Mouse (Mus musculus): ENCODE data around the gene Suclg2. TPM values are rescaled to one million over a fixed set of nuclear protein-coding genes. Genes with fewer than 3 reads are reported as not detected.

The Suclg2 gene
- polyA plus RNA-seq, 1 experiment from 2014 or later: 67.6 TPM

DNA sequence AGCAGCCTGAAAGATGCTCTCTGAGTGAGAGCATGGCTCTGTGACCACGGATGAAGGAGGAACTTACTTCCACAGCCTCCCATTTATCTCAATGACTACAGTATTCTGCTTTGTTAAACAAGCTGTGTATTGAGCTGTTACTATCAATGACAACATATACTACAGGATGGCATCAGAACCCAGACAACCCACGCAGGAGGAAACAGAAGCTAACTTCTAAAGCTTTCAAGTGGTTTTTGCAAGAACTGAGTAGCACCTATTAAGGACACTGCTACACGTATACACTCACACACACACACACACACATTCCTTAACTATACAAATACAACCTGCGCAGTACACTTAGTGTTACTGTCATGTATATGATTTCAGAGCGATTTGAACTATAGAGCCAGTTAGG, 202.9 kb downstream of the Suclg2 start:
- Histone ChIP-seq H3K4me1 (replicated peaks; ENCODE audit: control insufficient read depth, insufficient read depth) (no peaks in the 10 kb centered on the region), H3K36me3 (ENCODE audit: control insufficient read depth, insufficient read depth, low read length) (no peaks in the 10 kb centered on the region), H3K4me2 (replicated peaks; ENCODE audit: low read depth) (no peak overlapping the region), H3K9ac (ENCODE audit: low read length) (no peak overlapping the region), H3K4me3 (ENCODE audit: low read depth, low read length) (no peak overlapping the region), H3K27ac (replicated peaks) (no peak overlapping the region), H3K9me3 (ENCODE audit: control insufficient read depth, low read length) (no peaks in the 10 kb centered on the region), H3K27me3 (ENCODE audit: control insufficient read depth, insufficient read depth, low read length) (no peaks in the 10 kb centered on the region)
- no peak for ATAC-seq (ENCODE audit: low FRiP score, low TSS enrichment)
- 77% methylated on average over 5 of the region's 5 CpGs for WGBS
- DNase-seq (ENCODE audit: low spot score): no peak
- TF ChIP-seq EP300 (optimal IDR thresholded peaks at IDR 0.05) (no peak), CTCF (IDR thresholded peaks at IDR 0.05; ENCODE audit: low read depth) (no peak)

DNA sequence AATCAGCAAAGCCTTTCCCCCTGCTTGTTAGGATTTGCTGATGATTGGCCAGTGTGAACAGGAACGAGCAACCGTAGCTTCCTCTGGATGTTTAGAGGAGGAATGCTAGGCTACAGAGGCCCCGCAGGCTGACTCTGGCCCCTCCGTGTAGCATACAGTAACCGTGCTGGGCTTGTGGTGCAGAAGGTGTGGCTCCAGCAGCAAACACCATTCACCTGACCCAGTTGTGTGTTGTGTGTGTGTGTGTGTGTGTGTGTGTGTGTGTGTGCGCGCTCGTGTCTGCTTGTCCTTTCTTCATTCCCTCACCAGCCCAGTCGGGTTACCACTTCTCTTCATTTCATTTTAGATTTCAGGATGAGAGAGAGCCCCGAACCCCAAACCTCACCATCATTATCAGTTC, 203.9 kb downstream of the Suclg2 start:
- TF ChIP-seq CTCF (IDR thresholded peaks at IDR 0.05; ENCODE audit: low read depth): no peak
- TF ChIP-seq EP300 (optimal IDR thresholded peaks at IDR 0.05): no peak
- H3K4me1 ChIP-seq (replicated peaks; ENCODE audit: control insufficient read depth, insufficient read depth): no peaks in the 10 kb centered on the region

DNA sequence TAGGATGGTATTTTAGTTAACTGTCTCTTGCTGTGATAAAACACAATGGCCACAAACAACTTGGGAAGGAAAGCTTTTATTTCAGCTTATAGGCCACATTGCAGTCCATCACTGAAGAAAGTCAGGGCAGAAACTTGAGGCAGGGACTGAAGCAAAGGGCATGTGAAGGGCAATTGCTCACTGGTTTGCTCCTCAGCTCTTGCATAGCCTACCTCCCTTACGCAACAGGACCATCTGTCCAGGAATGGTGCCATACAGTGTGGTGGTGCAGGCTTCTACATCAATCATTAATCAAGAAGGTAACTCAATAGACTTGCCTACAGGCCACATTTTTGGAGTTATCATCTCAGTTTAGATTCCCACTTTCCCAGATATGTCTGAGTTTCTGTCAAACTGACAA, 206.9 kb downstream of the Suclg2 start:
- no peak overlapping the region for H3K4me3 ChIP-seq (ENCODE audit: low read depth, low read length)
- H3K4me2 ChIP-seq (replicated peaks; ENCODE audit: low read depth): no peak overlapping the region
- H3K27ac ChIP-seq (replicated peaks): no peak overlapping the region
- TF ChIP-seq EP300 (optimal IDR thresholded peaks at IDR 0.05) (no peak), CTCF (IDR thresholded peaks at IDR 0.05; ENCODE audit: low read depth) (no peak)
- no peaks in the 10 kb centered on the region for H3K27me3 ChIP-seq (ENCODE audit: control insufficient read depth, insufficient read depth, low read length)
- no peaks in the 10 kb centered on the region for H3K9me3 ChIP-seq (ENCODE audit: control insufficient read depth, low read length)
- no peaks in the 10 kb centered on the region for H3K36me3 ChIP-seq (ENCODE audit: control insufficient read depth, insufficient read depth, low read length)
- H3K4me1 ChIP-seq (replicated peaks; ENCODE audit: control insufficient read depth, insufficient read depth): no peaks in the 10 kb centered on the region
- DNase-seq (ENCODE audit: low spot score) (no peak), ATAC-seq (ENCODE audit: low FRiP score, low TSS enrichment) (no peak)
- 96% methylated on average over 1 of the region's 1 CpGs for WGBS
- H3K9ac ChIP-seq (ENCODE audit: low read length): no peak overlapping the region

More for the DNA sequence above, 203.9 kb downstream of the Suclg2 start:
- WGBS: 75% methylated on average over 10 of the region's 10 CpGs
- no peaks in the 10 kb centered on the region for H3K9me3 ChIP-seq (ENCODE audit: control insufficient read depth, low read length)
- no peak overlapping the region for H3K4me2 ChIP-seq (replicated peaks; ENCODE audit: low read depth)
- H3K27me3 ChIP-seq (ENCODE audit: control insufficient read depth, insufficient read depth, low read length): no peaks in the 10 kb centered on the region
- H3K9ac ChIP-seq (ENCODE audit: low read length): no peak overlapping the region
- no peak overlapping the region for H3K27ac ChIP-seq (replicated peaks)
- no peak for ATAC-seq (ENCODE audit: low FRiP score, low TSS enrichment)
- H3K36me3 ChIP-seq (ENCODE audit: control insufficient read depth, insufficient read depth, low read length): no peaks in the 10 kb centered on the region
- H3K4me3 ChIP-seq (ENCODE audit: low read depth, low read length): no peak overlapping the region
- DNase-seq (ENCODE audit: low spot score): no peak

- no peak overlapping the region for H3K4me2 ChIP-seq (replicated peaks; ENCODE audit: low read depth)
- TF ChIP-seq CTCF (IDR thresholded peaks at IDR 0.05; ENCODE audit: low read depth) (no peak), EP300 (optimal IDR thresholded peaks at IDR 0.05) (no peak)
- H3K9ac ChIP-seq (ENCODE audit: low read length): no peak overlapping the region
- 69% methylated on average over 5 of the region's 5 CpGs for WGBS
- DNase-seq (ENCODE audit: low spot score) (no peak), ATAC-seq (ENCODE audit: low FRiP score, low TSS enrichment) (no peak)
- H3K27me3 ChIP-seq (ENCODE audit: control insufficient read depth, insufficient read depth, low read length): no peaks in the 10 kb centered on the region
- H3K9me3 ChIP-seq (ENCODE audit: control insufficient read depth, low read length): no peaks in the 10 kb centered on the region
- H3K4me1 ChIP-seq (replicated peaks; ENCODE audit: control insufficient read depth, insufficient read depth): no peaks in the 10 kb centered on the region
- H3K27ac ChIP-seq (replicated peaks): no peak overlapping the region
- H3K36me3 ChIP-seq (ENCODE audit: control insufficient read depth, insufficient read depth, low read length): no peaks in the 10 kb centered on the region
- H3K4me3 ChIP-seq (ENCODE audit: low read depth, low read length): no peak overlapping the region
Observed at GRCm38 (mm10) chr6:95500771-95501170, 217.8 kb downstream of the Suclg2 start.

DNA sequence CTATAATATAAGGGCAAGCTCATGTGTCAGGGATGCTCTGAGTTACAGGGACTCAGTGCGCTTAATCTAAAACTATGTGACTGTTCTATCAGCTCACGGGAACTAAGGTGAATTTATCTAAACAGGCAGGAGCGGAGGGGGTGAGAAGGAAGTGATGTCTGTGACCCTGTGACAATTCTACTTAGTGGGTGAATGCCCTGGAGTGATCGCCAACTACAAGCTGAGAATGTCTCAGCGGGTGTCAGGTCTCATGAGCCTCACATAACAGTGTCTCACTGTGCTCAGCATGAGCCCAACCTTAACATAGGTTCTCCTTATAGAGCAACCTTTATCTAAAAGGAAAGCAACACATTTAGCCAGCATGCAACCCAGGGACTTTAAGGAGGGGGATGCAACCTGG, 219.0 kb downstream of the Suclg2 start:
- DNase-seq (ENCODE audit: low spot score): no peak
- no peak overlapping the region for H3K27ac ChIP-seq (replicated peaks)
- 85% methylated on average over 5 of the region's 5 CpGs for WGBS

GRCm38 (mm10) chr6:95492216-95492956, 226.2 kb downstream of the Suclg2 start:
- H3K27ac ChIP-seq (replicated peaks): no peak overlapping the region
- TF ChIP-seq CTCF (IDR thresholded peaks at IDR 0.05; ENCODE audit: low read depth): no peak
- TF ChIP-seq EP300 (optimal IDR thresholded peaks at IDR 0.05): no peak
- ATAC-seq (ENCODE audit: low FRiP score, low TSS enrichment): no peak

More for the DNA sequence above, 219.0 kb downstream of the Suclg2 start:
- no peak overlapping the region for H3K4me2 ChIP-seq (replicated peaks; ENCODE audit: low read depth)
- TF ChIP-seq CTCF (IDR thresholded peaks at IDR 0.05; ENCODE audit: low read depth) (no peak), EP300 (optimal IDR thresholded peaks at IDR 0.05) (no peak)
- H3K4me3 ChIP-seq (ENCODE audit: low read depth, low read length): no peak overlapping the region
- H3K36me3 ChIP-seq (ENCODE audit: control insufficient read depth, insufficient read depth, low read length): no peaks in the 10 kb centered on the region
- no peaks in the 10 kb centered on the region for H3K9me3 ChIP-seq (ENCODE audit: control insufficient read depth, low read length)
- H3K9ac ChIP-seq (ENCODE audit: low read length): no peak overlapping the region
- no peaks in the 10 kb centered on the region for H3K27me3 ChIP-seq (ENCODE audit: control insufficient read depth, insufficient read depth, low read length)
- no peak for ATAC-seq (ENCODE audit: low FRiP score, low TSS enrichment)
- no peaks in the 10 kb centered on the region for H3K4me1 ChIP-seq (replicated peaks; ENCODE audit: control insufficient read depth, insufficient read depth)

More at GRCm38 (mm10) chr6:95492216-95492956, 226.2 kb downstream of the Suclg2 start:
- H3K4me3 ChIP-seq (ENCODE audit: low read depth, low read length): no peak overlapping the region
- no peaks in the 10 kb centered on the region for H3K27me3 ChIP-seq (ENCODE audit: control insufficient read depth, insufficient read depth, low read length)
- H3K4me1 ChIP-seq (replicated peaks; ENCODE audit: control insufficient read depth, insufficient read depth): no peaks in the 10 kb centered on the region
- H3K9ac ChIP-seq (ENCODE audit: low read length): no peak overlapping the region
- no peaks in the 10 kb centered on the region for H3K36me3 ChIP-seq (ENCODE audit: control insufficient read depth, insufficient read depth, low read length)
- WGBS: 69% methylated on average over 8 of the region's 8 CpGs
- DNase-seq (ENCODE audit: low spot score): no peak
- no peaks in the 10 kb centered on the region for H3K9me3 ChIP-seq (ENCODE audit: control insufficient read depth, low read length)
- H3K4me2 ChIP-seq (replicated peaks; ENCODE audit: low read depth): no peak overlapping the region
